Mouse (Mus musculus): Measurements from ENCODE around the gene Slamf7.
"Not testable (repeated sequence)": the region's sequence is repeated elsewhere in the genome, so short reads cannot be mapped to it uniquely, and the experiment has no call there.

The Slamf7 gene

GRCm38 (mm10) chr1:171652734-171653133, at the start of gene Slamf7:
Gene Slamf7 (minus strand): TSS chr1:171653035.
- no peak for DNase-seq (ENCODE audit: low spot score)

- DNase-seq (ENCODE audit: low spot score) = no peak
Observed at GRCm38 (mm10) chr1:171698983-171699382, 46.1 kb upstream of the Slamf7 start.

GRCm38 (mm10) chr1:171693918-171694317, 41.1 kb upstream of the Slamf7 start:
- no peak for DNase-seq (ENCODE audit: low spot score)

GRCm38 (mm10) chr1:171687320-171687719, 34.5 kb upstream of the Slamf7 start:
- DNase-seq (ENCODE audit: low spot score) = no peak

- no peak for DNase-seq (ENCODE audit: low spot score)
Observed at GRCm38 (mm10) chr1:171684923-171685322, 32.1 kb upstream of the Slamf7 start.

GRCm38 (mm10) chr1:171681531-171682299, 28.9 kb upstream of the Slamf7 start, which contains the start of gene Cd48:
Gene Cd48 (plus strand): TSS chr1:171682009.
- no peak for DNase-seq (ENCODE audit: low spot score)

GRCm38 (mm10) chr1:171681009-171681408, 28.2 kb upstream of the Slamf7 start:
- no peak for DNase-seq (ENCODE audit: low spot score)

- no peak for DNase-seq (ENCODE audit: low spot score)
Observed at GRCm38 (mm10) chr1:171677721-171678120, 24.9 kb upstream of the Slamf7 start.

- DNase-seq (ENCODE audit: low spot score) = no peak
Observed at GRCm38 (mm10) chr1:171674467-171674866, 21.6 kb upstream of the Slamf7 start.

GRCm38 (mm10) chr1:171672854-171673475, 20.1 kb upstream of the Slamf7 start:
- DNase-seq (ENCODE audit: low spot score) = no peak

- DNase-seq (ENCODE audit: low spot score) = not testable (repeated sequence)
Observed at GRCm38 (mm10) chr1:171672451-171672850, 19.6 kb upstream of the Slamf7 start.

- no peak for DNase-seq (ENCODE audit: low spot score)
Observed at GRCm38 (mm10) chr1:171667160-171667559, 14.3 kb upstream of the Slamf7 start.

- DNase-seq (ENCODE audit: low spot score) = no peak
Observed at GRCm38 (mm10) chr1:171666350-171666749, 13.5 kb upstream of the Slamf7 start.

GRCm38 (mm10) chr1:171663757-171664156, 10.9 kb upstream of the Slamf7 start:
- DNase-seq (ENCODE audit: low spot score) = no peak

- DNase-seq (ENCODE audit: low spot score) = no peak
Observed at GRCm38 (mm10) chr1:171661482-171661881, 8.6 kb upstream of the Slamf7 start.

- no peak for DNase-seq (ENCODE audit: low spot score)
Observed at GRCm38 (mm10) chr1:171660423-171660822, 7.6 kb upstream of the Slamf7 start.

GRCm38 (mm10) chr1:171658561-171658991, 5.7 kb upstream of the Slamf7 start:
- DNase-seq (ENCODE audit: low spot score) = no peak

- DNase-seq (ENCODE audit: low spot score) = no peak
Observed at GRCm38 (mm10) chr1:171648840-171649239, 4.0 kb downstream of the Slamf7 start.

- no peak for DNase-seq (ENCODE audit: low spot score)
Observed at GRCm38 (mm10) chr1:171647716-171648115, 5.1 kb downstream of the Slamf7 start.

- DNase-seq (ENCODE audit: low spot score) = no peak
Observed at GRCm38 (mm10) chr1:171646429-171646940, 6.3 kb downstream of the Slamf7 start.

- no peak for DNase-seq (ENCODE audit: low spot score)
Observed at GRCm38 (mm10) chr1:171643612-171644011, 9.2 kb downstream of the Slamf7 start.

GRCm38 (mm10) chr1:171640796-171641195, 12.0 kb downstream of the Slamf7 start:
- no peak for DNase-seq (ENCODE audit: low spot score)

GRCm38 (mm10) chr1:171638686-171639085, 14.1 kb downstream of the Slamf7 start:
- no peak for DNase-seq (ENCODE audit: low spot score)
